Mouse (Mus musculus): ENCODE data around the gene Slc44a2. TPM values are rescaled to one million over a fixed set of nuclear protein-coding genes. Genes with fewer than 3 reads are reported as not detected.

The Slc44a2 gene
- total RNA-seq, 4 experiments from 2014 or later: 39.0 to 103 (median 67.3) TPM

GRCm38 (mm10) chr9:21383966-21384365 lies 63.5 kb downstream of the Slc44a2 start:
- no peak for DNase-seq

- no peak for DNase-seq
Observed at GRCm38 (mm10) chr9:21392646-21393175, 72.2 kb downstream of the Slc44a2 start.

- DNase-seq: no peak
Observed at GRCm38 (mm10) chr9:21395692-21396091, 75.2 kb downstream of the Slc44a2 start.

GRCm38 (mm10) chr9:21397170-21397569 lies 76.7 kb downstream of the Slc44a2 start:
- no peak for DNase-seq

GRCm38 (mm10) chr9:21401042-21401441 lies 80.5 kb downstream of the Slc44a2 start:
- DNase-seq: no peak

- no peak for DNase-seq
Observed at GRCm38 (mm10) chr9:21402764-21403253, 82.3 kb downstream of the Slc44a2 start.

- DNase-seq: no peak
Observed at GRCm38 (mm10) chr9:21403745-21404144, 83.2 kb downstream of the Slc44a2 start.

Other genes with a start within 250 kb of the Slc44a2 start
- gene Gm49373, start 247.6 kb upstream of the Slc44a2 start, total RNA-seq (2022): under 1 TPM; 0.24 to 0.68 (median 0.42) TPM
- 10 to 100 TPM; 40.3 to 55.0 (median 45.6) TPM for gene Fdx1l, start 247.1 kb upstream of the Slc44a2 start, total RNA-seq (2022)
- gene Gm38431, start 228.7 kb upstream of the Slc44a2 start, total RNA-seq (2022): 1 to 10 TPM in 3 of 4 experiments, under 1 TPM in 1; 0.49 to 3.2 (median 2.3) TPM
- gene Raver1, start 228.7 kb upstream of the Slc44a2 start, total RNA-seq (2022): 10 to 100 TPM; 43.9 to 78.6 (median 56.6) TPM
- 10 to 100 TPM; 15.3 to 30.3 (median 23.0) TPM for gene Tyk2, start 189.5 kb upstream of the Slc44a2 start, total RNA-seq (2022)
- gene Cdc37, start 170.7 kb upstream of the Slc44a2 start, total RNA-seq (2022): 100 to 1,000 TPM; 162 to 190 (median 174) TPM
- gene Pde4a, start 155.0 kb upstream of the Slc44a2 start, total RNA-seq (2022): 10 to 100 TPM in 2 of 4 experiments, 1 to 10 TPM in 2; 5.7 to 13.4 (median 9.8) TPM
- 10 to 100 TPM; 50.7 to 62.6 (median 57.4) TPM for gene Keap1, start 81.3 kb upstream of the Slc44a2 start, total RNA-seq (2022)
- gene S1pr5, start 72.3 kb upstream of the Slc44a2 start, total RNA-seq (2022): under 1 TPM; 0.27 to 0.75 (median 0.46) TPM
- gene Atg4d, start 55.4 kb upstream of the Slc44a2 start, total RNA-seq (2022): 10 to 100 TPM; 38.7 to 47.3 (median 40.8) TPM
- gene Kri1, start 32.7 kb upstream of the Slc44a2 start, total RNA-seq (2022): 10 to 100 TPM; 33.0 to 52.0 (median 41.8) TPM
- gene Cdkn2d, start 29.3 kb upstream of the Slc44a2 start, total RNA-seq (2022): 10 to 100 TPM; 11.9 to 24.1 (median 18.5) TPM
- under 1 TPM in 1 of 4 experiments, not detected in 3; 0.23 TPM for gene Ap1m2, start 8.4 kb upstream of the Slc44a2 start, total RNA-seq (2022)
- gene Ilf3, start 47.2 kb downstream of the Slc44a2 start, total RNA-seq (2022): 10 to 100 TPM; 47.3 to 86.4 (median 66.0) TPM
- 10 to 100 TPM; 18.2 to 23.4 (median 19.0) TPM for gene Qtrt1, start 91.1 kb downstream of the Slc44a2 start, total RNA-seq (2022)
- 100 to 1,000 TPM; 106 to 132 (median 114) TPM for gene Dnm2, start 104.2 kb downstream of the Slc44a2 start, total RNA-seq (2022)
- 10 to 100 TPM; 33.2 to 41.1 (median 37.1) TPM for gene Tmed1, start 189.6 kb downstream of the Slc44a2 start, total RNA-seq (2022)
- 1 to 10 TPM in 3 of 4 experiments, under 1 TPM in 1; 0.77 to 2.3 (median 1.6) TPM for gene AB124611, start 205.5 kb downstream of the Slc44a2 start, total RNA-seq (2022)
- gene Carm1, start 226.2 kb downstream of the Slc44a2 start, total RNA-seq (2022): 10 to 100 TPM; 37.7 to 59.2 (median 52.6) TPM

All from adrenal gland, adult 8-10 months (tissue).